Mouse (Mus musculus): ENCODE data around the gene Smcr8.
A peak's percentile ranks its signal among the peaks of the same experiment; 100 is the strongest.

The Smcr8 gene

DNA sequence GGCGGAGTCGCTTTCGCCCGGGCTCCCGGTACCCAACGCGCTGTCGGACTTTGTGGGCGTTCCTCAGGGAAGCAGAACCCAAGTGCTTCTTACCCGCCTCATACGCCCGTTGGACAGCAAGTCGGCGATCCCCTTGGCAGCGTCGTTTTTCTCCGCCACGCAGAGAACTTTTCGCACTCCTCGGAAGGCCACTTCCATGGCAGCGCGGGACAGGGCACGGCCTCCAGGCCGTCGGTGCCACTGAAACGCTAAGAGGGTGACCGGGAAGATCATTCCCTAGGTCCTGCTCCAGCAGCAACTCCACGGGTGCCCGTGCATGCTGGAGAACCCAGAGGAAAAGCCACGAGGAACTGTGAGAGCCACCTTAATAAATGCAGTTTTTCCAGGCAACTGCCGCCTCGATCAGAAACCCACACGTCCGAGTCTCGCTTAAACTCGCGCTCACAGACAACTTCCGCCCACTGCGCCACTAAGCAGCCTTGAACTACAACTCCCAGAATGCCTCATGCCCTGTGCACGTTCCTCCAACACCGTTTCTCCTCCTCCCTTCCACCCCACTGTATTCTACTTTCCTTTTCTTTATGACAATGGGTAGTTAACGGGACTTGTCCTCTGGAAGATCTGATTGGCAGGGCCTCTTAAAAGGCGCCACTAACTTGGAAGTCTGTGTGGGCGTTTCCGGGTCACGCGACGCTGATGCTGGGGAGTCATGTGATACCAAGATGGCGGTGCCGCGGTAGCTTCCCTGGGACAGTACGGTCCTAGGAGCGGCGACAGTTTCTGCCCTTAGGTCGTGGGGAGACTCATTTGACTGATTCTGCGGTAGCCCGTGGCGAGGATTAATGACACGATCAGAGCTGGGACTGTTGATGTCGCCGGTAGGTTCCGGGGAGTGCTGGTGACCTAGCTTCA lies at the start of gene Smcr8, which contains the start of gene Top3a:
Gene Smcr8 (plus strand): TSS at position 696 of the 912 bp plus-strand sequence.
Gene Top3a (minus strand): TSS at position 537 of the 912 bp plus-strand sequence.
- DNase-seq (ENCODE audit: low spot score), result peak; percentile 89

DNA sequence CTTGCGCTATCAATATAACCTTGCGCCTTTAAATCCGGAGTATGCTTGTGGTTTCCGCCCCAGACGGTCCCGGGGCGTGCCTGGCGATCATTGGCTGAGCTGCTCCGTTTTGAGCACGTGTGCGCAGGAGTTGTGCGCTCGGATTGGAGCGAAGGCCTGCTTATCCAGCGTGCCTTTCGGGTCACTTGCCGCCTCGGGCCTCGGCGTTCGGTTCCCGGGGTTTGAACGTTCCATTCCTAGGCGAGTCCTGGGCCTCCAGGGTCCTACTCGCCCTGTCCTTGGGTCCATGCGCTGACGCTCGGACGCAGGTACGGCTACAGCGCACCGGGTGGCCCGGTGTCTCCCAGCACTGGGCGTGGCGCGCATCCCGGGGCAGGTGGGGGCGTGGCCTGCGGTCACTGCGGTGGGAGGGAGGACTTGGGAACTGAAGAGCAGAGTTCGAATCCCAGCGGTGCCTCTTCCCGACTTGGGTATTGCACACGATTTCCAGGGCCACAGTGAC lies 49.0 kb upstream of the Smcr8 start, which contains the start of gene Mief2:
Gene Mief2 (plus strand): TSS at position 139 of the 502 bp plus-strand sequence.
- peak; percentile 92 for DNase-seq (ENCODE audit: low spot score)

DNA sequence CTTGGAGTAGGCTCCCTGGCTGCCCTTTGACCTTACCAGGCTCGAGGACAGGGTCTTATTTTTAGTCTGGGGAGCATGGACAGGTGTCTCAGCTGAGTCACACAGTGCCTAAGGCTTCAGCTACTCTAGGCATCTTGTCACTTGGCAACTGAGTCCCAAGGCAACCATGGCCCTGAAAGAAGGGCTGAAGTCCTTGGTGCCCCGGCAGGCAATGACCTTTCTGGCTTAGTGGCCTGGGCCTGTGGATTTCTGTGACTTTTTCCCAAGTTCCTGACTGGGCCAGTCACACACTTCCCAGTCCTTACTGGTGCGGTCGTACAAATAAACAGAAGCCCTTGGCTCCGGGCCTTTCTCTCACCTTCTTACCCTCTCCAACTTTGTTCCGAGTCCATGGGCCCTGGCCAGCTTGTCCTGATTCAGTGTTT lies 48.1 kb upstream of the Smcr8 start:
- no peak for DNase-seq (ENCODE audit: low spot score)

DNA sequence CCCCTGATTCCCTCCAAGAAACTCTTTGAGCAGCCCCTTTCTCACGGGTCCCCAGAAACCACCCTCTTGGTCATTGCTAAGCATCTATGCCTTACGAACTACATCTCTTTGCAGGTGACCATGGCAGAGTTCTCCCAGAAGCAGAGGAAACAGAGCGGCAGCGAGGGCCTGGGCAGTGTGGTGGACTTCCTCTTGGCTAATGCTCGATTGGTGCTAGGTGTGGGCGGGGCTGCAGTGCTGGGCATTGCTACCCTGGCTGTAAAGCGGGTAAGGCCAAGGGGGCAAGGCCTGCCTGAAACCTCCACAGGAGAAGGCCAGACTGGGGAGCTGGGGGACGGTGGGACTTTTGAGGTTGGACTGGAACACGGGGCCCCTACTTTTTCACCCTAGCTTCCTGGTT lies 47.2 kb upstream of the Smcr8 start:
- no peak for DNase-seq (ENCODE audit: low spot score)

DNA sequence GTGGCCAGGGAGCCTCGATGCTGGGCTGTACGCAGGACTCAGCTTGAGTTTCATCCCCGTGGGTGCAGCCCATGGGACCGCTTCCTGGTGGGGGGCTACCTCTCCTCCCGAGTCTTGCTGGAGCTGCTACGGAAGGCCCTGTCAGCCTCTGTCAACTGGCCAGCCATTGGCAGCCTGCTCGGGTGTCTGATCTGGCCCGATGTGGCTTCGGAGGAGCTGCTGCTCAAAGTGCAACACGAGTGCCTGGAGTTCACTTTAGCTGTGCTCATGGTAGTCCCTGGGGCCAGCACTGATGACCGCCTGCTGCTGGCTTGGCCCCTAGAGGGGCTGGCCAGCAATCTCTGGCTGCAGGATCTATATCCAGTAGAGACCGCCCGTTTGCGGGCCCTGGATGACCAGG lies 46.1 kb upstream of the Smcr8 start:
- no peak for DNase-seq (ENCODE audit: low spot score)

DNA sequence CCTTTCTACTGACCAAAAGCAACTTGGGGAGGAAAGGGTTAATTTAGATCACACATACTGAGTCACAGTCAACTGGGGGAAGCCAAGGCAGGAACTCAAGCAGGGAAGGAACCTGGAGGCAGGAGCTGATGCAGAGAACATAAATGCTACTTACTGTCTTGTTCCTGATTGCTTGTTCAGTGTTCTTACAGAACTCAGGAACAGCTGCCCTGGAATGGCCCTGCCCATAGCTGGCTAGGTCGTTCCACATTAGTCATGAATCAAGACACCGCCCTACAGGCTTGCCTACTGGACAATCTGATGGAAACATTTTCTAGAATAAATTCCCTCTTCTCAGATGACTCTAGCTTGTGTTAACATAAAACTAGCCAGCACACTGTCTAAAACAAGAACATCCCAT lies 43.1 kb upstream of the Smcr8 start:
- DNase-seq (ENCODE audit: low spot score), result no peak

DNA sequence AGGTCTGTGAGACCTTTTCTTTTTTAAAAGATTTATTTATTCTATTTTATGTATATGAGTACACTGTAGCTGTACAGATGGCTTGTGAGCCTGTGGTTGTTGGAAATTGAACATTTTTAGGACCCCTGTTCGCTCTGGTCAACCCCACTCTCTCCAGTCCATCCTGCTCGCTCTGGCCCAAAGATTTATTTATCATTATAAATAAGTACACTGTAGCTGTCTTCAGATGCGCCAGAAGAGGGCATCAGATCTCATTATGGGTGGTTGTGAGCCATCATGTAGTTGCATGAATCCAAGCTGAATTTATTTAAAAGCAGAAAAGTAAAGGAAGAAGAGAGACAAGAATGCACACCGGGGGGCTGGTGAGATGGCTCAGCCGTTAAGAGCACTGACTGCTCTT lies 42.1 kb upstream of the Smcr8 start:
- no peak for DNase-seq (ENCODE audit: low spot score)

DNA sequence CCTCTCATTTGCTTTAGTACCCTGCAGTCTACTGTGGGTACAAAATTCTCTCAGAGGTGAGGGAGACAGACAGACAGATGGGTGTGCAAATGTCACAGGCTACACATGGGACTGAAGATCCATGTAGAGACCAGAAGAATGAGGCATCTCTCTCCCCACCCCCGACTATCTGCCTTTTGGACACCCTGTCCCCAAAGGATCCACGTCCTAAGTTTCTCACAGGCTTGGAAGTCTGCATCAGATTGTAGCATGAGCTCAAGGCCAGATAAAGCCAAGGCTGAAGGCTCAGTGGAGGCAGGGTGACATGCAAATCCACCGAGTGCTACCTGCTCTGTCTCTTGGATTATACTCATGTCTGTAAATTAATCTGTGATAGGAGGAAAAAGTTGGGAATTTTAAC lies 40.8 kb upstream of the Smcr8 start:
- no peak for DNase-seq (ENCODE audit: low spot score)

DNA sequence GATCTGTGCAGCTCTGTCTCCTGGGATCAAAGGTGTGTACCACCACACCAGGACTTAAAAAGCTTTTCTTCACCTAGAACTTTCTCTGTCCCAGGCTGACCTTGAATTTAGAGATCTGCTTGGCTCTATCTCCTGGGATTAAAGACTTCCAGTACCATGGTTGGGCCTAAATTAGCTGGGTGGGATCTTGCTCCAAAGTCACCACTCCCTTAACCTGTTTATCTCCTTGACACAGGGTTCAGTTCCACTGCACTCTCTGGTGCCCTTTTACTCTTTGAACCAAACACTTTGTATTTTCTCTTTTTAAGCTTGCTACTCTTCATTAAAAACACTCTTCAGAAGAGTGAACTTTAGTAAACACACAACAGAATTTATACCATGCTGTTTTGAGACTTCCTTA lies 39.9 kb upstream of the Smcr8 start:
- no peak for DNase-seq (ENCODE audit: low spot score)

DNA sequence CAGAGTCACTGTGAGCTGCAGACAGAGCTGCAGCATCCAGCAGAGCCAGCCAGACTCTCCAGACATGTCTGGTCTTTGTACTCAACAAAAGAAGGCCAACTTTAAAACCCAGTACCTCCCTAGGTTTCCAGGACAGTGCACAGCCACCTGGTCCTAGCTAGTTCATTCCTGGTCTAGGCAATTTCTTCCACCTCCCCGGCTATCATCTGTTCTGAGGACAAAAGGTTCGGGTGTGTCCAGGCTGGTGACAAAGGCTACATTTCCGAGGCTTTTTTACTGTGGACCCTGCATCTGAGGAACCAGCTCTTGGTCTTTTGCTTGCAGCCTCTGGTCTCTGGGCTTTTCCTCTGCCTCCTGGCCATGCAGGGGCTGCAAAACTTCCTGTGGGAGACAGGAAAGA lies 37.0 kb upstream of the Smcr8 start:
- no peak for DNase-seq (ENCODE audit: low spot score)

DNA sequence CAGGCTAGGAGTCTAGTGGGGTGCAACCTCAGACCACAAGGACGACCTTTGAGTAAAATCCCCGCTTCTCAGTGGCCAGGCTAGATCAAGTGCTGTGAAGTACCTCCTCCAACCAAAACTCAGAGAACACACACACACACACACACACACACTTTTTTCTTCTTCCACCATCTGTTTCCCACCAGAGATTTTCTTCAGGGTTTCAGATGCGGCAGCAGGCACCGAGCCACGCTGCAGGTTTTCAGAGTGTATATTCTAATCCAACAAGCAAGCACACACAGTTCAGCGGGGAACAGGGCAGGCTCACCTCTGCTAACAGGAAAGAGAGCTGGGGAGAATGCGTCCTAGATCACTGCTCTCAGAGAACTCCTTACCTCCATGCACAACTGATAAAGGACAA lies 21.8 kb upstream of the Smcr8 start:
- DNase-seq (ENCODE audit: low spot score), result no peak

DNA sequence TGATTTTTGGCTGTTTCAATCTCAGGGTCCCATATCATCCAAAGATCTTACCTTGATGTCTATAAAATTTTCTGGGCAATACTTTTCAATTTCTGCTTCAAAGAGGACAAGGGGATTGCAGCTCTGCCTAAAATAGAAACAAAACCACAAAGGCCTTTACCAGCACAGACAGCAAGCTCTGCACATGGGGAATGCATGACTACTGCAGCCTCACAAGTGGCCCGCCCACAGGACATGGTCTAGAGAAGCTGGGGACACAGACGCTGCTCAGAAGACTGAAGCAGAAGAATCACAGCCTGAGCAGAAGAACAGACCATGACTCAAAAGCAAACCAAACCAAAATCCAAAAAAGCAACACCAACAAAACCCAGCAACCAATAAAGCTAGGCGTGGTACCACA lies 15.6 kb upstream of the Smcr8 start:
- DNase-seq (ENCODE audit: low spot score), result no peak

DNA sequence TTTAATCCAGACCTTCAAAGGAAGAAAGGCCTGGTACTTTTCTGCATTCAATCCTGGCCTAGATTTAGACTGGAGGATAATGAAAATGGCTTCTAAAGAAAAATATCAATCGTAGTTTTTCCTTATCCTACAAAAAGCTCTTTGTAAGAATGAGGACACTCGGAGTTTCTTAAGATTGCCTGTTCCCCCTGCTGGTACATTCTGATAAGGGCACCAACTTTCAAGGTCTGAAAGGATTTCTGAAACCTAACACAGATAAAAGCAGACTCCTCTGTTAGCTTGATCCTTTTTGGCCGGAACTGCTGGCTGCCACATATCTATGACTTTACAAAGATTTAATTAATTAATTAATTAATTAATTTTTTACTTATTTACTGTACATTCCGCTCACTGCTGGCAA lies 10.4 kb upstream of the Smcr8 start:
- peak; percentile 52 for DNase-seq (ENCODE audit: low spot score)

DNA sequence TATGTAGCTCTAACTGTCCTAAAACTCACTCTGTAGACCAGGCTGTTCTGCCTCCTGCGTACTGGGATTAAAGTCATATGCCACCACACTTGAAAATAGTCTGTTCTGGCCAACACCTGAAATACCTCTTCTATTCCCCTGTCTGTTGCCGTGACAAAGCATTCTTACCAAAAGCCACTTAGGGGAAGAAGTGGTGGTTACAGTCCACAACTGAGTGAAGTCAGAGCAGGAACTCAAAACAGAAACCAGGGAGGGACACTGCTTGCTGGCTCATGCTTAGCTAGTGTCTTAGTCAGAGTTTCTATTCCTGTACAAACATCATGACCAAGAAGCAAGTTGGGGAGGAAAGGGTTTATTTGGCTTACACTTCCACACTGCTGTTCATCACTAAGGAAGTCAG lies 8.0 kb upstream of the Smcr8 start:
- no peak for DNase-seq (ENCODE audit: low spot score)

DNA sequence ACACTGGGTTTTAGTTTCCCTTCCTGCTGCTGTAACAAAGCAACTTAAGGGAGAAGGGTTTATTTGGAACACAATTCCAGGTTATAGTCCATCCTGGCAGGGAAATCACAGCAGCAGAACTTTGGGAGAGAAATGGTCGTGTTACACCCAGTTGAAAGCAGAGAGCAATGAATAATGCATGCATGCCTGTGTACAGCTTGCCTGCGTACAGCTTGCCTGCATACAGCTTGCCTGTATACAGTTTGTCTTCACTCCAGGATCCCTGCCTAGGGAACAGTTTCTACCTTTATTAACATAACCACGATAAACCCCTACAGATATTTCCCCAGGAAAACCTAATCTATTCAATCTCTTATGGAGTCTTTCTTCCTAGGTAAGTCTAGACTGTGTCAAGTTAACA lies 6.5 kb upstream of the Smcr8 start:
- no peak for DNase-seq (ENCODE audit: low spot score)

DNA sequence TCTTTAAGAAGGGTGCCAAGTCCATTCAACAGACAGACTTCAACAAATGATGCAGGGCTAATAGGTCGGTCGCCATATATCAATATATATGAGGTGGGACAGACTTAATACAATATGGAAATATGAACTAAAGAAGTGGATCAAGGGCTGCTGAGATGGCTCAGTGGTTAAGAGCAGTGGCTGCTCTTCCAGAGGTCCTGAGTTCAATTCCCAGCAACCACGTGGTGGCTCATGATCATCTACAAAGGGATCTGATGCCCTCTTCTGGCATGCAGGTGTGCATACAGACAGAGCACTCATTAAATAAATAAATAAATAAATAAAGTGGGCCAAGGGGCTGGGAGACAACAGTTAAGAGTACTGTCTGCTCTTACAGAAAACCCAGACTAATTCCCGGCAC lies 5.2 kb upstream of the Smcr8 start:
- no peak for DNase-seq (ENCODE audit: low spot score)

DNA sequence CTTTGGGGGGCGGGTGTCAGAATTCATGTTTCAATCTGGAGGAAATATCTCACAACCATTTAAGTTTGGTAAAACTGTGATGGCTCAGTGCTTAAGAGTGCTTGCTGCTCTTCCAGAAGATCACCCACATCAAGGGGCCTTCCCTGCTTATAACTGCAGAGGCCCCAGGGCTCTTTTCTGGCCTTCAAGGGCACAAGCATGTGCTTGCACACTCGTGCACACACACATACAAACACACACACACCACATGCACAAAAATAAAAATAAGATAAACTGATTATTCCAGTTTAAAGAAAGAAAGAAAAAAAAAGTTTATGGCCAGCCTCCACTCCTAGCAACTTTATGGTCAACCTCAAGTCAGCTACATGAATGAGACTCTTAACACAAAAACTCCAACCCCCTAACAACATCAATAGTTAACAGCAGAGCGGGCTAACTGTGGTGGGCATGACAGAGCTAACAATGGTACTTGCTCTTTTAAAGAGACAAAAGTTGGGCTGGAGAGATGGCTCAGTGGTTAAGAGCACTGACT lies 3.1 kb upstream of the Smcr8 start:
- DNase-seq (ENCODE audit: low spot score), result no peak

DNA sequence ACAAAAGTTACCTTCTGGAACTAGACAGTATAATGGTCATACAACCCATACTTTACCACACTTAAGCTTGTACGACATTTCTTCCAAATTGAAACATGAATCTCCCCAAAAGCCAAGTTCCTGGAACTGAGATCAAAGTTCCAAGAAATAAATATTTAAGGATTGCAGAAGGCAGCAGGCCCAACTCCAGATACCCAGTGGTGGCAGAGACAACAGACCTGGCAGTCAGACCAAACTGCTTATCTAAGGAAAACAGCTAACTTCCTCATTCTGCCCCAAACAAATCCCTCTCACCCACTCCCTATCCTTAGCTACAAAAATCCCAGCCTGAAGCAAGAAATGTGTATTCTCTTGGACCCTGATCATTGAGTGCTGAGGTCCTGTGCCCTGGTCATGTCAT lies 2.5 kb upstream of the Smcr8 start:
- DNase-seq (ENCODE audit: low spot score), result no peak

DNA sequence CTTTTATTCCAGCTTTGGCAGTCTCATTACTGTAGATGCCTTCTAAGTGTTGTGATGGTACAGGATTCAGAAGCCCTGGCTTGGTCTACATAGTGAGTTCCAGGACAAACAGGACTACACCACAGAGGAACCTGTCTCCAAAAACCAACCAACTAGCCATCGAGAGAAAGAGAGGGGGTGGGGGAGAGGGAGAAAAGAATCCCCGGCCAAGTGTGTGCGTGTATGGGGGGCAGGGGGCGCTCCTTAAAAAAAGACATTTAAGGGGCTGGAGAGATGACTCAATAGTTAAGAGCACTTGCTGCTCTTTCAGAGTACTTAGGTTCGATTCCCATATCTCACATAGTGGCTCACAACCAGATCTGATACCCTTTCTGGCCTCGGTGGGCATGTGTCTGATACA lies 1.7 kb upstream of the Smcr8 start:
- DNase-seq (ENCODE audit: low spot score), result no peak

DNA sequence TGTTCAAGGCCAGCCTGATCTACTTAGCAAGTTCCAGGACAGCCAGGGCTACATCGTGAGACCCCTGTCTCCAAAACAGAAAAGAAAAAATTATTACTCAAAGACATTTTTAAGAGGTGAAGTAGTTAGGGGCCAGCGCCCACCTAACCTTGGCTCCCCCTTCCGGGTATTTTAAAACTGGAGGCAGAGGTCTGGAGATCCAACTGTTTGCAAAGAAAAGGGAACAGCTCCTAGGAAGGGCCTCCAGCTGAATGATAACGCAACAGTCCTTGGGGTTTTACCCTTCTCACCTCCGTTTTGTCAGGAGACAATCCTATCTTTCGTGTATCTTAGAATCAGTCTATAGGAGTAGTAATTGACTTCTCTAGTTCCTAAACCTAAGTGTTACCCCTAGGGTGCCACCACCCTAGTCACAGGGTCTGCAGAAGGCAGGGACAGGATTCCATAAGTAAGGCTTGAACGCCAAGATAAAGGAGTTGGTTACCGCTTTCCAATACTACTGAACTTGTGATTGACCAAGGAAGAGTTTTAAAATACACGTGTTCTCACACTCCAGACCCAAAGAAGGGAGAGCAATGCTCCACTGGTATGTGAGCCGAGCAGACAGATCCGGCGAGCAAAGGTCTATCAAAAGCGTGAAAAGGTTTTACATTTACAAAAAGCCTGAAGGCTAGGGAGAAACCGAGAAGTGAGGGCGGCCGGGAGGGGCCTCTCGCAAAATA lies 1.1 kb upstream of the Smcr8 start:
- no peak for DNase-seq (ENCODE audit: low spot score)

DNA sequence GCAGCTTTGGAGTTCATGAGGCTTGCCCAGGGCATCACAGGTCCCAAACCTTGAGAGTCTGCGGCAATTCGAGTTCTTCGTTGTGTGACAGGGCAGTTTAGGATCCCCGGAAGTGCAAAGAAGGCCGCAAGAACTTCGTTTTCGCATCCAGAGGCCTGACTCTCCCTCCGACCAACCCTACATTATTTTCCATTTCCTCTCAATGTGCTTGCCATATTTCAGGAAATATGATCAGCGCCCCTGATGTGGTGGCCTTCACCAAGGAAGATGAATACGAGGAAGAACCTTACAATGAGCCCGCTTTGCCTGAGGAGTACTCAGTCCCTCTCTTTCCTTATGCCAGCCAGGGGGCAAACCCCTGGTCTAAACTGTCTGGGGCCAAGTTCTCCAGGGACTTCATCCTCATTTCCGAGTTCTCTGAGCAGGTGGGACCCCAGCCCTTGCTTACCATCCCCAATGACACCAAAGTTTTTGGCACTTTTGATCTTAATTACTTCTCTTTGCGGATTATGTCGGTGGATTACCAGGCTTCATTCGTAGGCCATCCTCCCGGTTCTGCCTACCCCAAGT lies 562 bp downstream of the Smcr8 start:
- DNase-seq (ENCODE audit: low spot score), result no peak

DNA sequence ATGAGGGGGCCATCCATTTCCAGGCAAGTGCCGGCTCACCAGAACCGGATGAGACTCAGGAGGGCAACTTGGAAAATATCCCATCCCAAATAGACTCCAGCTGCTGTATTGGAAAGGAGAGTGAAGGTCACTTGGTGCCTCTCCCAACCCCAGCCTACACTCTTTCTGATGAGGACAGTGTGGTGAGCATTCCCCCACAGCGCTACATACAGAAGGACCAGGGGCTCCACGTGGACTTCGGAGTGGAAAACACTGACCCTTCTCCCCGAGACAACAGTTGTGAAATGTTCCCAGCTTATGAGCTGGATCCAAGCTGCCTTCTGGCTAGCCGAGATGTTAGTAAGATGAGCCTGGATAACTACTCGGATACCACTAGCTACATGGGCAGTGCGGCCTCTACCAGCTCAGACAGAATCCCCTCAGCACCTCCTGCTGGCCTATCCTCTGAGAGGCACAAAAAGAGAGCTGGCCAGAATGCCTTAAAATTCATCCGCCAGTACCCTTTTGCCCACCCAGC lies 2.4 kb downstream of the Smcr8 start:
- no peak for DNase-seq (ENCODE audit: low spot score)
